Mouse (Mus musculus) limb, embryonic 13.5 days (tissue): ENCODE measurements around the gene Gm10840. TPM values are rescaled to one million over a fixed set of nuclear protein-coding genes. Genes with fewer than 3 reads are reported as not detected.

Experiments
- polyA plus RNA-seq: library from polyadenylated mRNA; unstranded; fragments of >200 nt; fragmentation: Nextera tagmentation; extraction: Ambion mirVana; gene quantifications from 2 replicates; pipeline ENCODE4 v1.2.1, GENCODE M21; 2015

Gm10840 gene
- polyA plus RNA-seq, 1 experiment from 2014 or later = not detected

Other genes with a start within 250 kb of the Gm10840 start
- gene Cyb561, start 207.5 kb upstream of the Gm10840 start, polyA plus RNA-seq = 9.9 and 10.5 TPM in 2 replicates
- gene Ace, start 192.9 kb upstream of the Gm10840 start, polyA plus RNA-seq = 0.48 and 0.51 TPM in 2 replicates
- gene Ace3, start 166.2 kb upstream of the Gm10840 start, polyA plus RNA-seq = not detected in 2 replicates
- gene Kcnh6, start 152.7 kb upstream of the Gm10840 start, polyA plus RNA-seq = 0.22 and 0.23 TPM in 2 replicates
- gene Dcaf7, start 124.0 kb upstream of the Gm10840 start, polyA plus RNA-seq = 68.6 and 73.4 TPM in 2 replicates
- 8.6 and 9.7 TPM in 2 replicates for gene Taco1, start 94.8 kb upstream of the Gm10840 start, polyA plus RNA-seq
- gene Map3k3, start 76.2 kb upstream of the Gm10840 start, polyA plus RNA-seq = 25.3 and 27.1 TPM in 2 replicates
- gene Limd2, start within 50 bp of the Gm10840 start, polyA plus RNA-seq = 378 and 399 TPM in 2 replicates
- 32.8 and 33.7 TPM in 2 replicates for gene Strada, start 41.3 kb downstream of the Gm10840 start, polyA plus RNA-seq
- gene Ccdc47, start 55.5 kb downstream of the Gm10840 start, polyA plus RNA-seq = 73.2 and 76.8 TPM in 2 replicates
- gene Ddx42, start 56.1 kb downstream of the Gm10840 start, polyA plus RNA-seq = 88.5 and 91.4 TPM in 2 replicates
- gene Ftsj3, start 95.2 kb downstream of the Gm10840 start, polyA plus RNA-seq = 56.4 and 58.5 TPM in 2 replicates
- 320 and 338 TPM in 2 replicates for gene Psmc5, start 95.3 kb downstream of the Gm10840 start, polyA plus RNA-seq
- 82.6 and 82.7 TPM in 2 replicates for gene Smarcd2, start 112.1 kb downstream of the Gm10840 start, polyA plus RNA-seq
- 0.34 and 0.43 TPM in 2 replicates for gene Tcam1, start 115.8 kb downstream of the Gm10840 start, polyA plus RNA-seq
- not detected in 2 replicates for gene Gh, start 141.0 kb downstream of the Gm10840 start, polyA plus RNA-seq
- gene Cd79b, start 153.9 kb downstream of the Gm10840 start, polyA plus RNA-seq = 1.6 and 2.9 TPM in 2 replicates
- 0.42 and 0.49 TPM in 2 replicates for gene Scn4a, start 192.4 kb downstream of the Gm10840 start, polyA plus RNA-seq
- 0.25 TPM in 1 of 2 replicates, not detected in the other for gene Prr29, start 204.6 kb downstream of the Gm10840 start, polyA plus RNA-seq
- 28.7 and 30.1 TPM in 2 replicates for gene Icam2, start 227.2 kb downstream of the Gm10840 start, polyA plus RNA-seq